Mouse (Mus musculus): ENCODE data around the gene Prmt9. TPM values are rescaled to one million over a fixed set of nuclear protein-coding genes. Genes with fewer than 3 reads are reported as not detected.

Gene Prmt9
- polyA plus RNA-seq, 1 experiment from 2014 or later = 11.6 TPM

DNA sequence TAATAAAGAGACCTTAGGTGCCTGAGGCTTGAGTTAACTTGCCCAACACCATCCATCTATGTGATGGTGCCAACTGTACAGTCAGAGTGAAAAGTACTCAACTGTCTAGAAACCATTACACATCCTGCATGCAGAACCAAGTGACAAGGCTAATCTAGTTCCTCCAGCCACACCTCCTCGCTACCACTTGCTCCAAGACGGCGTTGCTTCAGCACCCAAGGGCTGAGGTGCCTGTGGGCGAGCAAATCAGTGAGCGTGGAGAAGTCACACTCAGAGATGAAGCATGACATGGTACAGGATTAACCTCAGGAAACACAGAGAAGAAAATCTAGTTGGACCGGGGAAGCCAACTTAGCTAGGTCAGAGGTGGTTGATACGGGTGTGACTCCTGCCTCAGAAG lies 40.2 kb upstream of the Prmt9 start:
- Histone ChIP-seq H3K36me3 (ENCODE audit: insufficient read depth, low read length) (no peaks in the 10 kb centered on the region), H3K9me3 (ENCODE audit: low read length) (no peaks in the 10 kb centered on the region), H3K9ac (replicated peaks; ENCODE audit: low read depth) (no peak overlapping the region), H3K27me3 (replicated peaks; ENCODE audit: insufficient read depth, low read length) (no peaks in the 10 kb centered on the region), H3K4me2 (replicated peaks; ENCODE audit: low read depth, low read length) (no peak overlapping the region), H3K27ac (ENCODE audit: low read length) (no peak overlapping the region), H3K4me1 (ENCODE audit: insufficient read depth, low read depth, low read length) (no peaks in the 10 kb centered on the region), H3K4me3 (ENCODE audit: low read depth, low read length) (no peak overlapping the region)
- TF ChIP-seq CTCF (IDR thresholded peaks at IDR 0.05) (no peak), EP300 (IDR thresholded peaks at IDR 0.05) (no peak)
- WGBS = 76% methylated on average over 7 of the region's 7 CpGs
- no peak for ATAC-seq
- no peak for DNase-seq (ENCODE audit: low spot score)

GRCm38 (mm10) chr8:77510426-77510825 lies 38.8 kb upstream of the Prmt9 start:
- Histone ChIP-seq H3K4me3 (ENCODE audit: low read depth, low read length) (no peak overlapping the region), H3K9ac (replicated peaks; ENCODE audit: low read depth) (no peak overlapping the region), H3K9me3 (ENCODE audit: low read length) (no peaks in the 10 kb centered on the region), H3K27me3 (replicated peaks; ENCODE audit: insufficient read depth, low read length) (no peaks in the 10 kb centered on the region), H3K36me3 (ENCODE audit: insufficient read depth, low read length) (no peaks in the 10 kb centered on the region), H3K4me2 (replicated peaks; ENCODE audit: low read depth, low read length) (no peak overlapping the region), H3K4me1 (ENCODE audit: insufficient read depth, low read depth, low read length) (no peaks in the 10 kb centered on the region), H3K27ac (ENCODE audit: low read length) (no peak overlapping the region)
- ATAC-seq (no peak), DNase-seq (ENCODE audit: low spot score) (no peak)
- no peak for TF ChIP-seq CTCF (IDR thresholded peaks at IDR 0.05)
- TF ChIP-seq EP300 (IDR thresholded peaks at IDR 0.05) = no peak
- WGBS = 83% methylated on average over 3 of the region's 3 CpGs

DNA sequence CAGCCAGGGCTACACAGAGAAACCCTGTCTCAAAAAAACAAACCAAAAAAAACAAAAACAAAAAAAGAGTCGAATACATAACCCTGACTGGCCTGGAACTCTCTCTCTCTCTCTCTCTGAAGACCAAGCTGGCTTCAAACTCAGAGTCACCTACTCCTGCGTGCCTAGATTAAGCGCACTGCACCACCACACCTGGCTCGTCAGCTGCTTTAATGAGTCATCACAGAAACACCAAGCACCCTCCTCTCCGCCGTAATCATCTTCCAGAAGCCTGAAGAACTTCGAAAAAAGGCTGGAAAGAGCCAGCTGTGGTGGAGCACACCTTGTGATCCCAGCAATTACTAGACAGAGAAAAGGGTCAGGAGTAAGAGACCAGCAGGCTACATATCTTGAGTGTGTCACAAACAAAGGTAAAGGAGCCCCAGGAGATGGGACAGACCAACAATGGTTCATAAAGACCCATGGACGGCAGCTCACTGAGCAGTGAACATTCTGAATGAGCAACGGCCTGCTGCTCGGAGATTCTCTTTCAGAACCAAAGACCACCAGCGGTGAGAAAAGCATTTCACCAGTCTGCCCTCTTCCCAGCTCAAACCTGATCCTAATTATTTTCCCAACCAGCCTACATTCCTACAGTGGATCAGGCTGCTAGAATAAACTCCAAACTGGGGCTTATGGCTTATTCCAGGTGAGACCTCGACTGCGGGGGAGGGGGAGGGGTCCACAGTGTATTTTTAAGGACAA lies 37.3 kb upstream of the Prmt9 start:
- DNase-seq (ENCODE audit: low spot score) (no peak), ATAC-seq (no peak)
- Histone ChIP-seq H3K4me2 (replicated peaks; ENCODE audit: low read depth, low read length) (no peak overlapping the region), H3K9ac (replicated peaks; ENCODE audit: low read depth) (no peak overlapping the region), H3K4me1 (ENCODE audit: insufficient read depth, low read depth, low read length) (no peaks in the 10 kb centered on the region), H3K27ac (ENCODE audit: low read length) (no peak overlapping the region), H3K36me3 (ENCODE audit: insufficient read depth, low read length) (no peaks in the 10 kb centered on the region), H3K4me3 (ENCODE audit: low read depth, low read length) (no peak overlapping the region), H3K9me3 (ENCODE audit: low read length) (no peaks in the 10 kb centered on the region), H3K27me3 (replicated peaks; ENCODE audit: insufficient read depth, low read length) (no peaks in the 10 kb centered on the region)
- 81% methylated on average over 13 of the region's 13 CpGs for WGBS
- TF ChIP-seq CTCF (IDR thresholded peaks at IDR 0.05) = no peak
- TF ChIP-seq EP300 (IDR thresholded peaks at IDR 0.05) = no peak

DNA sequence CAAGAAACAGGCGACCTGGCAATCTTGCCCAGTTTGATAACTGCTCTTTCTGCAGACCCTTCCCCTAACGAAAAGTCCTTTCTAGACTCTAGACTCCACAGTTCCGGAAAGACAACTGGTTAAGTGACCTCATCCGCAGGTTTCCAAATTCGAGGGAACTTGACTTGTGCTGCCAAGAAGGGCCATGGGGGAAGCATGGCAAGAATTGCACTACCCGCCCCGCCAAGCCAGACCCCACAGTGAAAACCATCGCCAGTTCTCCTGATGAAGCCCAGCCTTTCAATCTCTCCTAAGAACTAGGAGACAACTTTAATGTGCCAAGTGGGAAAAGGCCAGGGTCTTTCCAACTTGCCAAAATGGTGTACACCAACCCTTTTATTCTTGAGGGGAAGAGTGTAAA lies 34.0 kb upstream of the Prmt9 start:
- H3K4me1 ChIP-seq (ENCODE audit: insufficient read depth, low read depth, low read length) = no peaks in the 10 kb centered on the region
- no peak overlapping the region for H3K27ac ChIP-seq (ENCODE audit: low read length)
- no peak overlapping the region for H3K4me3 ChIP-seq (ENCODE audit: low read depth, low read length)
- no peak overlapping the region for H3K9ac ChIP-seq (replicated peaks; ENCODE audit: low read depth)
- WGBS = 92% methylated on average over 8 of the region's 8 CpGs
- H3K9me3 ChIP-seq (ENCODE audit: low read length) = no peaks in the 10 kb centered on the region
- DNase-seq (ENCODE audit: low spot score) = no peak
- no peaks in the 10 kb centered on the region for H3K36me3 ChIP-seq (ENCODE audit: insufficient read depth, low read length)
- H3K4me2 ChIP-seq (replicated peaks; ENCODE audit: low read depth, low read length) = no peak overlapping the region
- TF ChIP-seq CTCF (IDR thresholded peaks at IDR 0.05) (no peak), EP300 (IDR thresholded peaks at IDR 0.05) (no peak)
- no peak for ATAC-seq
- H3K27me3 ChIP-seq (replicated peaks; ENCODE audit: insufficient read depth, low read length) = no peaks in the 10 kb centered on the region

- ATAC-seq (no peak), DNase-seq (ENCODE audit: low spot score) (no peak)
- no peak for TF ChIP-seq EP300 (IDR thresholded peaks at IDR 0.05)
- no peak for TF ChIP-seq CTCF (IDR thresholded peaks at IDR 0.05)
- H3K4me2 ChIP-seq (replicated peaks; ENCODE audit: low read depth, low read length) = peak overlapping the region; percentile 84
- H3K9ac ChIP-seq (replicated peaks; ENCODE audit: low read depth) = no peak overlapping the region
- WGBS = 75% methylated on average over 8 of the region's 8 CpGs
- H3K4me3 ChIP-seq (ENCODE audit: low read depth, low read length) = peak overlapping the region; percentile 74; the same call in 1 of the 2 replicates
- no peaks in the 10 kb centered on the region for H3K9me3 ChIP-seq (ENCODE audit: low read length)
- H3K36me3 ChIP-seq (ENCODE audit: insufficient read depth, low read length) = no peaks in the 10 kb centered on the region
- no peaks in the 10 kb centered on the region for H3K4me1 ChIP-seq (ENCODE audit: insufficient read depth, low read depth, low read length)
- H3K27me3 ChIP-seq (replicated peaks; ENCODE audit: insufficient read depth, low read length) = no peaks in the 10 kb centered on the region
- no peak overlapping the region for H3K27ac ChIP-seq (ENCODE audit: low read length)
Measured at GRCm38 (mm10) chr8:77515786-77516185, 33.4 kb upstream of the Prmt9 start.

DNA sequence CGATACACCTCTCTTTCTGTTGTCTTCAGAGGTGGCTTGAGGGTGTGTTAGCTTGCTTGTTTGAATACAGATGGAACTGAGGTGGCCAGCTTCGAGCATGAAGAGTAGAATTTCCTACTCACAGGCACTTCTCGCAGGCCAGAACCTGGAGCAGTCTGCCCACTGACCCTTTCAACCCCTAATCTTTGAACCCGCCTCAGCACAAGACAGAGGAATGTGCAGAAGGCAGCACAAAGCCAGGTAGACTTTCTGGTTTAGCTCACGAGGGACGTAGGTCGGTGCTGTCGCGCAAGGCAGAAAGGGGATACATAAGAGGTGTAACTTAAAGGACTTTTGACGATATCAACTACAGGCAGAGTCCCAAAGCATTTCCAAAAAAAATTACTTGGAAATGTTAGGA lies 32.4 kb upstream of the Prmt9 start:
- Histone ChIP-seq H3K27ac (ENCODE audit: low read length) (peak overlapping the region; percentile 85; the same call in 1 of the 2 replicates), H3K4me2 (replicated peaks; ENCODE audit: low read depth, low read length) (peak overlapping the region; percentile 84), H3K4me3 (ENCODE audit: low read depth, low read length) (peak overlapping the region; percentile 74), H3K27me3 (replicated peaks; ENCODE audit: insufficient read depth, low read length) (no peaks in the 10 kb centered on the region), H3K36me3 (ENCODE audit: insufficient read depth, low read length) (no peaks in the 10 kb centered on the region), H3K9ac (replicated peaks; ENCODE audit: low read depth) (peak overlapping the region; percentile 60), H3K9me3 (ENCODE audit: low read length) (no peaks in the 10 kb centered on the region), H3K4me1 (ENCODE audit: insufficient read depth, low read depth, low read length) (no peaks in the 10 kb centered on the region)
- WGBS = 5% methylated on average over 10 of the region's 10 CpGs
- no peak for DNase-seq (ENCODE audit: low spot score)
- TF ChIP-seq EP300 (IDR thresholded peaks at IDR 0.05) = no peak
- no peak for TF ChIP-seq CTCF (IDR thresholded peaks at IDR 0.05)
- no peak for ATAC-seq
